ENCODE assay signal across 8 mouse cellular contexts in genomic region chr4:152296874-152297861, GRCm38 (mm10). TPM values are rescaled to one million over a fixed set of nuclear protein-coding genes. Genes with fewer than 3 reads are reported as not detected.
DNase-seq lines count a peak whose midpoint lies in the region; ATAC-seq and TF ChIP-seq lines count a peak whose summit lies in the region.

Gene Icmt, plus strand, starts transcription at chr4:152297227.

- peak within 1 kb of the TSS; percentile 82 for H3K9ac ChIP-seq in ES-E14 (ENCODE audit: insufficient read depth, low read depth, low read length, poor library complexity, severe bottlenecking)
- H3K9ac ChIP-seq in forebrain, embryonic 15.5 days (replicated peaks) = peak within 1 kb of the TSS; percentile 92

- in situ Hi-C loops in ES-E14 (cut with MboI; ENCODE audit: low sequenced_read_pairs in 2 of 2, unreplicated experiment in 2 of 2) = no loop called here

- peaks cover 11% of the 10 kb centered on the region for H3K36me3 ChIP-seq in ES-E14 (ENCODE audit: control insufficient read depth, insufficient read depth, low read length, poor library complexity, severe bottlenecking)
- H3K36me3 ChIP-seq in forebrain, embryonic 15.5 days = peaks cover 16% of the 10 kb centered on the region

- peak; percentile 96 for ATAC-seq in forebrain, embryonic 15.5 days (replicated peaks)
- ATAC-seq in neutrophil, adult 5-6 weeks (ENCODE audit: extremely low read depth, insufficient number of reproducible peaks, low FRiP score, poor library complexity, severe bottlenecking) = peak; percentile 88

- peaks cover 4 to 22% of the 10 kb centered on the region in 2 experiments; a peak in 2 of 4 replicates for H3K4me1 ChIP-seq in ES-E14 (ENCODE audit: control insufficient read depth in 2 of 2, insufficient read depth in 2 of 2, low read length in 2 of 2, poor library complexity in 1 of 2)
- H3K4me1 ChIP-seq in forebrain, embryonic 15.5 days = peaks cover 24% of the 10 kb centered on the region
- H3K4me1 ChIP-seq in lung, adult 2 months (ENCODE audit: control insufficient read depth, insufficient read depth, low read length) = peaks cover 7% of the 10 kb centered on the region; the same call in 1 of the 2 replicates

- peak; percentile 79; the same call in 1 of the 2 replicates for TF ChIP-seq POLR2A in lung, adult 2 months (IDR thresholded peaks at IDR 0.05; ENCODE audit: borderline replicate concordance, extremely low read depth, low read depth, low read length)

- H3K27ac ChIP-seq in ES-E14 (ENCODE audit: insufficient read depth, low read depth, low read length, poor library complexity, severe bottlenecking) = peak within 1 kb of the TSS; percentile 26; the same call in 1 of the 2 replicates
- peak within 1 kb of the TSS; percentile 76 for H3K27ac ChIP-seq in forebrain, embryonic 15.5 days (replicated peaks)

- intact Hi-C loops in heart, postnatal 25 days (cut with DNase I) = loop anchor here (2.0 kb wide), 1 partner anchor 28 kb away; the partner anchor contains the start of gene Rpl22

- peak within 1 kb of the TSS; percentile 88 for H3K4me2 ChIP-seq in forebrain, embryonic 15.5 days (replicated peaks)

- no peak for TF ChIP-seq CTCF in lung, adult 2 months (IDR thresholded peaks at IDR 0.05; ENCODE audit: insufficient read depth, low read length)

- DNase-seq in ES-E14 (ENCODE audit: low read depth, low spot score) = peak; percentile 97
- DNase-seq in cerebellum, adult 11-12 months = peak; percentile 99
- DNase-seq in heart, postnatal 25 days (ENCODE audit: low spot score) = peak; percentile 99
- peak; percentile 99 for DNase-seq in layer of hippocampus, adult 18-20 months (ENCODE audit: low spot score in 2 of 2)
- peak; percentile 99 for DNase-seq in lung, adult 2 months
- DNase-seq in thymus, adult 18-20 months = peak; percentile 99

- H3K4me3 ChIP-seq in ES-E14 (ENCODE audit: insufficient read depth in 1 of 2, low read depth in 1 of 2, low read length in 2 of 2, poor library complexity in 1 of 2, severe bottlenecking in 1 of 2) = peak within 1 kb of the TSS; percentile 76 to 94
- H3K4me3 ChIP-seq in forebrain, embryonic 15.5 days = peak within 1 kb of the TSS; percentile 88
- H3K4me3 ChIP-seq in lung, adult 2 months (replicated peaks; ENCODE audit: extremely low read depth, low read depth, low read length) = peak within 1 kb of the TSS; percentile 81

- WGBS in forebrain, embryonic 15.5 days = under 1% methylated on average over 117 of the region's 119 CpGs
- under 1% methylated on average over 117 of the region's 119 CpGs for WGBS in lung, adult 2 months

- H3K27me3 ChIP-seq in forebrain, embryonic 15.5 days = peaks cover 36% of the 10 kb centered on the region

- H3K9me3 ChIP-seq in ES-E14 (ENCODE audit: control insufficient read depth, insufficient read depth, low read depth, low read length) = no peaks in the 10 kb centered on the region
- H3K9me3 ChIP-seq in forebrain, embryonic 15.5 days = no peaks in the 10 kb centered on the region

TF ChIP-seq in ES-E14, 5 proteins besides CTCF, POLR2A, EP300 and RAD21:
- peak; percentile 97 for TF ChIP-seq CHD2 (IDR thresholded peaks at IDR 0.05; ENCODE audit: low read depth, low read length)
- no peak for TF ChIP-seq MAFK (IDR thresholded peaks at IDR 0.05; ENCODE audit: insufficient read depth, low read depth, low read length)
- TF ChIP-seq HCFC1 (IDR thresholded peaks at IDR 0.05; ENCODE audit: borderline replicate concordance, insufficient read depth, low read length) = peak; percentile 88

RNA-seq across cellular contexts. Expression of gene Icmt, which starts in this region (rescaled TPM):
- 47.7 and 61.4 TPM in 2 replicates for total RNA-seq in ES-E14 (2012; rRNA removed)
- 17.6 and 18.6 TPM in 2 replicates for polyA plus RNA-seq in forebrain, embryonic 15.5 days (2015; fragmentation: Nextera tagmentation; extraction: Ambion mirVana)
- total RNA-seq in heart, postnatal 25 days (2021) = 10 to 100 TPM; 25.2 to 26.7 TPM
- total RNA-seq in layer of hippocampus, adult 18-20 months (2021) = 10 to 100 TPM; 41.6 to 45.4 TPM
- 32.2 and 36.4 TPM in 2 replicates for polyA plus RNA-seq in lung, adult 2 months (2012; rRNA removed)
- 24.9 and 26.2 TPM in 2 replicates for total RNA-seq in neutrophil, adult 5-6 weeks (2017)

Comparison
In these comparisons a context has a peak if more than half of its experiments do, and no peak if none do; other contexts are left out.
1. Peak in every context shown above with its lines: DNase-seq, ATAC-seq, H3K4me3 ChIP-seq and H3K27ac ChIP-seq.